Comparison of ENCODE assay signal across 9 mouse cellular contexts in the genomic region with DNA sequence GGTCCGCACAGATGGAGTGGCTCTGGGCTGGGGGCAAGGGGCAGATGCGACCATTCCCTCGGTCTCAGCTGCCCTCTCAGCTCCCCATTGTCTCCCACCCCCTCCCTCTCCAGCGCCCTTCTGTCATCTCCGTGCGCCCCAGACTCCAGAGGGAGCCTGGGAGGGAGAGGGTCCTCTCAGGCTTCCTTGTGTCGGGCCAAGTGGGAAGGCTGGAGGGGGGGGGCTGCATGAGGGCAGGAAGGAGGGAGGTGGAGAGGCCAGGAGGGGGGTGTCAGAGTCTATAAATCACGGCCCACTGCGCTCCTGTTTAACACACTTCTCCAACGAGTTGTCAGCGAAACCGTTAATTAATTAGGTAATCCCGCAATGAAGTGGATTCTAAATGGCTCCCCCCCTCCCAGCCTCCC.
DNase-seq lines count a peak whose midpoint lies in the region; ATAC-seq and TF ChIP-seq lines count a peak whose summit lies in the region.
"Had no signal": no experiment of that assay in that cellular context is flagged by ENCODE, and none has a peak within 500 bp of the region (broad histone marks: within the 10 kb centered on the region; RNA-seq: fewer than 3 reads in every experiment).

No protein-coding gene starts in this region.

- no peak overlapping the region for H3K27ac ChIP-seq in heart, embryonic 12.5 days (ENCODE audit: poor library complexity, severe bottlenecking)
- no peak overlapping the region for H3K27ac ChIP-seq in ES-Bruce4 (ENCODE audit: insufficient read depth, low read length)
- H3K27ac ChIP-seq in forebrain, embryonic 15.5 days (replicated peaks) = no peak overlapping the region
- peak overlapping the region; percentile 63 for H3K27ac ChIP-seq in midbrain, embryonic 10.5 days (replicated peaks)
- H3K27ac ChIP-seq in gastrocnemius, adult 2 months = no peak overlapping the region

- TF ChIP-seq CTCF in ES-Bruce4 (IDR thresholded peaks at IDR 0.05; ENCODE audit: low read depth, low read length) = no peak
- no peak for TF ChIP-seq CTCF in gastrocnemius, adult 2 months (IDR thresholded peaks at IDR 0.05)

- no peak overlapping the region for H3K4me3 ChIP-seq in heart, embryonic 12.5 days
- H3K4me3 ChIP-seq in ES-Bruce4 (ENCODE audit: low read depth, low read length) = peak overlapping the region; percentile 33; the same call in 1 of the 2 replicates
- peak overlapping the region; percentile 6; the same call in 1 of the 2 replicates for H3K4me3 ChIP-seq in forebrain, embryonic 15.5 days
- peak overlapping the region; percentile 5; the same call in 1 of the 2 replicates for H3K4me3 ChIP-seq in midbrain, embryonic 10.5 days
- no peak overlapping the region for H3K4me3 ChIP-seq in gastrocnemius, adult 2 months

- no peak overlapping the region for H3K9ac ChIP-seq in heart, embryonic 12.5 days
- no peak overlapping the region for H3K9ac ChIP-seq in ES-Bruce4 (ENCODE audit: low read depth, poor library complexity, severe bottlenecking)
- H3K9ac ChIP-seq in forebrain, embryonic 15.5 days (replicated peaks) = no peak overlapping the region

- no peaks in the 10 kb centered on the region for H3K36me3 ChIP-seq in heart, embryonic 12.5 days
- H3K36me3 ChIP-seq in ES-Bruce4 (ENCODE audit: control insufficient read depth, insufficient read depth, low read length, poor library complexity, severe bottlenecking) = no peaks in the 10 kb centered on the region
- H3K36me3 ChIP-seq in forebrain, embryonic 15.5 days = no peaks in the 10 kb centered on the region
- H3K36me3 ChIP-seq in midbrain, embryonic 10.5 days = no peaks in the 10 kb centered on the region

- WGBS in heart, embryonic 12.5 days = 30% methylated on average over 13 of the region's 13 CpGs
- 3% methylated on average over 12 of the region's 13 CpGs for WGBS in forebrain, embryonic 15.5 days
- 28% methylated on average over 13 of the region's 13 CpGs for WGBS in midbrain, embryonic 10.5 days

- peak overlapping the region; percentile 34; the same call in 1 of the 2 replicates for H3K4me2 ChIP-seq in heart, embryonic 12.5 days
- H3K4me2 ChIP-seq in forebrain, embryonic 15.5 days (replicated peaks) = peak overlapping the region; percentile 40

- no peak for TF ChIP-seq POLR2A in ES-Bruce4 (IDR thresholded peaks at IDR 0.05; ENCODE audit: insufficient read depth, low read length)

- no peak for ATAC-seq in heart, embryonic 12.5 days (ENCODE audit: insufficient number of reproducible peaks, low FRiP score)
- peak; percentile 28 for ATAC-seq in forebrain, embryonic 15.5 days (replicated peaks)

- intact Hi-C loops in heart, postnatal 25 days (cut with DNase I) = no loop called here
- intact Hi-C loops in gastrocnemius, adult 2 months (cut with DNase I) = no loop called here

- H3K9me3 ChIP-seq in heart, embryonic 12.5 days (replicated peaks) = 0 out of 2 replicates have a peak, but pooled peaks cover 3% of the 10 kb centered on the region
- no peaks in the 10 kb centered on the region for H3K9me3 ChIP-seq in ES-Bruce4 (replicated peaks; ENCODE audit: control insufficient read depth, insufficient read depth, low read length, poor library complexity, severe bottlenecking)
- no peaks in the 10 kb centered on the region for H3K9me3 ChIP-seq in forebrain, embryonic 15.5 days
- no peaks in the 10 kb centered on the region for H3K9me3 ChIP-seq in midbrain, embryonic 10.5 days (replicated peaks)

- H3K27me3 ChIP-seq in heart, embryonic 12.5 days (replicated peaks) = peaks cover 76% of the 10 kb centered on the region
- H3K27me3 ChIP-seq in ES-Bruce4 (ENCODE audit: control insufficient read depth, insufficient read depth, low read length, poor library complexity, severe bottlenecking) = peaks cover 5% of the 10 kb centered on the region
- H3K27me3 ChIP-seq in forebrain, embryonic 15.5 days = 0 out of 2 replicates have a peak, but pooled peaks cover 3% of the 10 kb centered on the region
- peaks cover 96% of the 10 kb centered on the region for H3K27me3 ChIP-seq in midbrain, embryonic 10.5 days (ENCODE audit: low read depth, poor library complexity, severe bottlenecking)

- no peak for TF ChIP-seq EP300 in ES-Bruce4 (IDR thresholded peaks at IDR 0.05; ENCODE audit: insufficient read depth, low read depth, low read length)

- DNase-seq in heart, postnatal 25 days (ENCODE audit: low spot score) = no peak
- DNase-seq in midbrain, embryonic 10.5 days (ENCODE audit: low spot score) = no peak
- DNase-seq in cerebellum, postnatal 4 days (ENCODE audit: low spot score in 2 of 2) = no peak
- DNase-seq in layer of hippocampus, postnatal 14 days (ENCODE audit: low spot score in 2 of 2) = no peak
- DNase-seq in gastrocnemius, adult 2 months = no peak
- DNase-seq: right cerebral cortex, postnatal 25 days had no signal

- peaks cover 12% of the 10 kb centered on the region for H3K4me1 ChIP-seq in heart, embryonic 12.5 days (replicated peaks)
- H3K4me1 ChIP-seq in ES-Bruce4 (ENCODE audit: control insufficient read depth, insufficient read depth, low read length) = peaks cover 4% of the 10 kb centered on the region
- H3K4me1 ChIP-seq in forebrain, embryonic 15.5 days = peaks cover 26% of the 10 kb centered on the region
- H3K4me1 ChIP-seq in midbrain, embryonic 10.5 days = peaks cover 46% of the 10 kb centered on the region

Comparison
In these comparisons a context has a peak if more than half of its experiments do, and no peak if none do; other contexts are left out.
1. H3K4me3 ChIP-seq: peak in ES-Bruce4 (single experiment), forebrain, embryonic 15.5 days (single experiment) and midbrain, embryonic 10.5 days (single experiment); none in heart, embryonic 12.5 days (single experiment) and gastrocnemius, adult 2 months (single experiment).